Mouse (Mus musculus) cerebellum, postnatal 10 days (tissue): ENCODE measurements around the gene Rnf11.
A peak's percentile ranks its signal among the peaks of the same experiment; 100 is the strongest.
"Not testable (repeated sequence)": the region's sequence is repeated elsewhere in the genome, so short reads cannot be mapped to it uniquely, and the experiment has no call there.

Experiments
- DNase-seq, 2 experiments: peaks; one replicate each; pipeline ENCODE4 v3.0.0; 2021; ENCODE audit warnings: mixed read lengths in 2 of 2

Gene Rnf11

DNA sequence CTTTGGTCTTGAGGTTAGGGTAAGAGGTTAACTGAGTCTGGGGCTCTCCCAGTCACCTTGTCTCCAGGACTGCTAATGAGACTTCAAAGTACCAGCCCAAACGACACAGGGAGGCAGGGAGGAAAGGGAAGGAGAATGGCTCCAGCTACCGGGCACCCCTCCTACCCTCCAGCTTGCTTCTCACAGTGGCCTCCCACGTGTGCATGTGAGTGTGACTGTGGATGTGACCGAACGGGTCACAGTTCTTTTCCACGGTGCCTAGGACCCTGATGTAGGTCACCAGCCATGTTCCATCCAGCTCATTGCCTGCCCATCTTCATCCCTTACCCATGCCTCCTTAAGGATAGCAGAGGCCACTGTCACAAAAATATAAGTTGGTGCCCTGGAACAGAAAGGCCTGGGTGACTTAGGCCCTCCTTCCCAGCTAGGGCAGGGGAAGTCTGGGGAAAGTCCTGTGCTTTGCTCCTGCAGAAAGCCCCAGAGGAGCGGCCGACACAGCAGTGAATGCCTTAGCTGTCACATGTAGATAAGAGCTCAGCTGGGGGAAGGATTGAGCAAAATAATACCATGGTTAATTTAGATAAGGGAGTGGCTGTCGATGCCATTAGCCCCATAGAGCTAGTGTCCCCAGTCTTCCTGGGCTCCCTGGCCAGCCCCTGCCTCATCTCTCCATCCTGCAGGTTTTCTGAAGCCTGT is 73.7 kb downstream of the Rnf11 start:
- DNase-seq = no peak

DNA sequence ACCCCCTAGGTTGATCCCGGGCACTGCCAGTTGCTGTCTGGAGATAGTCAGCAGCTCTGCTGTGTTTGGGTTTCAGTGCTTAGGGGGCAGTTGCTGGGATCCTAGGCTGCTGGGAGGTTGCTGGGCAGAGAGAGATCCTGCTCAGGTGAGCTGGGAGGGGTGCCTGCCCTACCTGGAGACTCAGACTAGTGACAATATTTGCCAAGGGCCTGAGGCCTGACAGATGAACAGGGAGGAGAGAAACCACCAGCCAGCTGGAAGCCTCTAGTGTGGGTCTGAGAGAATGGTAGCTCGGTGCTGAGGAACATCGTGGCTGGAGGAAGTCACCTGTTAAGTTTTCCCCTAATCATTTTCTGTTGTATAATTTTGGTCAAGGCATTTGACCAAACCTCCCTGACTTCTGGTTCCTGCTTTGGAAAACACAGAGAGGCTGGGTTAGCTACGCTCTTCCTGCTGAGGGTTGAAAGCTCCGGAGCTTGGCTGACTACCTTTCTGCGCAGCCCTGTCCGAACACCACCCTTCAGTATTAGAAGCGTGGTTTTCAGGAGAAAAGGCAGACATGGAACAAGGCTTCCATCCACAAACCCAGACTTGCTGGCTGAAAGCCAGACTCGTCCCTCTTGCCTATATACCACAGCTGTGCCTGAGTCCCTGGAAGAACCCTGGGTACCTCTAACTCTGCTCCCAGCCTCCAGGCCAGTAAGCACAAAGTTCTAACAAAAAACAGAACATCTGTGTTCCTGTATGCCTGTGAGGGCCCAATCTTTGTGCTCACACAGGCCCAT is 76.6 kb downstream of the Rnf11 start:
- DNase-seq = peak; percentile 42

DNA sequence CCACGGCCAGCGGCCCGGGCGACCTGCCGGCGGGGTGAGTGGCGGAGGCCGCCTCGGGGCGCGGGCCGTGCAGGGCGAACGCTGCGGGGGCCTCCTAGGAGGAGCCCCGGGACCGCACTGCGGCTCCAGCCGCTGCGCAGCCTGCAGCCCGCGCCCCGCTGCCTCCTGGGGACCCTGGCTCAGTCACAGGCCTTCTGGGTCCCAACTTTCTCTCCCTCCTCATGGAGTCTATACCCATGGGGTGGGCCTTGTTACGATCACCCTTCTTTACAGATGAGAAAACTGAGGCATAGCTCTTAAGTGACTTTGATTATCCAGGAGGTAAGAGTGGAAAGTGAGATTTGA is 77.4 kb downstream of the Rnf11 start:
- no peak for DNase-seq

DNA sequence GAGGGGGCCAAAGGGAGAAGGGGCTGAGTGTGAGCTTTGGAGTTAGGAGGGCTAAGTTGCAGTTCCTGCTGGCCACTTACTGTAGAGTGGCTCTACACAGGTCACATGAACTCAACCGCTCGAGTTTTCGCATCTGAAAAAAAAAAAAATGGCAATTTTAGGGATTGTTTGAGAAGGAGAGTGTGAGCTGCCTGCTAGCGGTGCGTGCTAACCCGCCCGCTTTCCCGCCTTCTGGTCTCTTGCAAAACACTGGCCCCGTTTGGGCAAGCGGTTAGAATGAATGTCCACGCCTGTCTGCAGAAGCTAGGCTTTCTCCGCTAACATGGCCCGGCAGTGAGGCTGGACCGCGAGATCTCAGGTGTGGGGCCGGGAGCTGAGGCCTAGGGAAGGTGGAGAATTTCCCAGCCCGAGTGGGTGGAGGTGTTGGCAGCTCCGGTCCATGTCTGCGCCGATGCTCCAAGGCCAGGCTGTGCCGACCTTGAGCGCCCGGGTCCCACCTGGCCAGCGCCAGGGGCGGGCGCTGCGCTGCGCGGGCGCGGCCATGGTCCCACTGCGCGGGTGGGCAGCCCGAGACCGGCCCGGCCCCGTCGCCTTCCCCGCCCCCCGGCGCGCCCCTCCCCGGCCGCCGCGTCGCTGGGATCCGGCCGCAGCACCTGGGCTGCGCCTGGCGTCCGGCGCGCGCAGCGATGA is 77.9 kb downstream of the Rnf11 start, which contains the start of gene Ttc39a:
Gene Ttc39a (plus strand): TSS at position 138 of the 690 bp plus-strand sequence.
- peak; percentile 69 to 78 for DNase-seq

DNA sequence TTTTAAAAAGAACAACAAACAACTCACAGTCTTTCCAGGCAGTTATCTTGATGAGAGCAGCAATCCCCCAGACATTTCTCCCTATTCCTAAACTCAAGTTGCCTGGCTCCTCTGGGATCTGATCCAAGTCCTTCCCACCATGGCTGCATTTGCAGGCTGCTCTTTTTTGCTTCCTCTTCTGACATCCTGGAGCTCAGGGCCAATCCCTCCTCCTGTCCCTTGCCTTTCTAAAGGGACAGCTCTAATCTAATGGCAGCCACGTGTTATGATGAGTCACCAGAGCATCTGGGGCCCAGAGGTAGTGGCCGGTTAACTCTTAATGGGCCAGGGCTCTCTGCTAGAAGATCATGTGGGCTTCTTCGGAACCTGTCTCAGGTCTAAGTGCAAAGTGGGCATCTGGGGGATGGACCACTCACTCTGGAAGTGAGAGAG is 78.5 kb downstream of the Rnf11 start:
- peak; percentile 73 to 80 for DNase-seq

DNA sequence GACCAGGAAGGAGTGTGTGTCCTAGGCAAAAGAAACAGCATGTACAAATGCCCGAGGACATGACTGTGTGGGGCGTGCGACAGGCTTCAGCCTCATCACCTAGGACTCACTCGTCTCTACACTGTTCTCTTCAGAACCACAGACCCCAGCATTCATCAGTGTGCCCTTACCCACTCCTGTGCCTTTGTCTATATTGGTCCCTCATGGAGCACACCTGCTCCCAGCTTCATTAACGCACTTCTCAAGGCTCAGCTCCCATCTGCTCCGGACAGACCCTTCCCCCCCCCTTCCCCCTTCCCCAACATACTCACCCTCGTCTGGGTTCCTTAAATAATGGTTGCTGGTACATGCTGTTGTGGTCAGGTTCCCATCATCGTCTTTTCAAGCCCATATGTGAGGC is 79.1 kb downstream of the Rnf11 start:
- no peak for DNase-seq

DNA sequence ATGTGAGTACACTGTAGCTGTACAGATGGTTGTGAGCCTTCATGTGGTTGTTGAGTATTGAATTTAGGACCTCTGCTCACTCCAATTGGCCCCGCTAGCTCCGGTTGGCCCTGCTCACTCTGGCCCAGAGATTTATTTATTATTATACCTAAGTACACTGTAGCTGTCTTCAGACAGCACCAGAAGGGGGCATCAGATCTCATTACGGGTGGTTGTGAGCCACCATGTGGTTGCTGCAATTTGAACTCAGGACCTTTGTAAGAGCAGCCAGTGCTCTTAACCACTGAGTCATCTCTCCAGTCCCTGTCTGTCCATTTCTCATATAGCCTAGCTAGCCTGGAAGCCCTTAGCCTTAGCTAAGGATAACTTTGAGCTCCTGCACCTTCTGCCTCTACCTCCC is 79.6 kb downstream of the Rnf11 start:
- not testable (repeated sequence) for DNase-seq

DNA sequence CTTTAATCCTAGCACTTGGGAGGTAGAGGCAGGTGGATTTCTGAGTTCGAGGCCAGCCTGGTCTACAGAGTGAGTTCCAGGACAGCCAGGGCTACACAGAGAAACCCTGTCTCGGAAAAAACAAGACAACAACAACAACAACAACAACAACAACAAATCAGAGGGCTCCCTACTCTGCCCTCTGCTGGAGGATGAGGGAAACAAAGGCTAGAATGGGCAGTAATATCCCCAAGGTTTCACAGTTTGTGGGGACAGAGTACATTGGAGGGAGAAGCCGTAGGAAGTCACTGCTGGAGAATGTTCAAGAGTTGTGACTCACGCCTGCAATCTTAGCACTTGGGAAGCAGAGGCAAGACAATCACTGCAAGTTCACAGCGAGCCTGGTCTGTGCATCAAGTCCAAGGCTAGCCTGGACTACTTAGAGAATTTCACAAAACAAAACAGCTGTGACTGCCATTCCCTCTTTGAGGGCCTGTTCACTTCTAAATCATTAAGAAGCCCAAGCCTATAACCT is 83.3 kb downstream of the Rnf11 start:
- peak; percentile 37 to 51 for DNase-seq
